Mouse (Mus musculus) midbrain, postnatal 0 days (tissue): Measurements from ENCODE around the gene Colq. TPM values are rescaled to one million over a fixed set of nuclear protein-coding genes. Genes with fewer than 3 reads are reported as not detected.

Experiments
- ATAC-seq: fragments of 200-750 bp; cut with Nextera tagmentation; 2 replicates; pipeline ENCODE4 v1.8.0; 2017; ENCODE audit warnings: moderate number of reproducible peaks, mild to moderate bottlenecking, moderate TSS enrichment, moderate library complexity; ENCODE audit not compliant: low FRiP score
- DNase-seq: peaks from one replicate; pipeline ENCODE4 v3.0.0-alpha.2; 2015; ENCODE audit warnings: low spot score
- H3K27ac ChIP-seq: fragments of 300-500 bp; sonication (generic); 2 replicates; pipeline ENCODE4 v1.5.1; 2014; ENCODE audit warnings: low read depth, mild to moderate bottlenecking, low read length, mixed read lengths
- H3K27me3 ChIP-seq: fragments of 300-500 bp; sonication (generic); 2 replicates; pipeline ENCODE4 v1.6.1; 2014; ENCODE audit warnings: low read length, control low read depth, mixed read lengths; ENCODE audit not compliant: insufficient read depth
- H3K36me3 ChIP-seq: fragments of 300-500 bp; sonication (generic); 2 replicates; pipeline ENCODE4 v1.6.1; 2014; ENCODE audit warnings: low read length, control low read depth, mixed read lengths; ENCODE audit not compliant: insufficient read depth
- H3K4me1 ChIP-seq: fragments of 300-500 bp; sonication (generic); 2 replicates; pipeline ENCODE4 v1.6.1; 2014; ENCODE audit warnings: mild to moderate bottlenecking, control low read depth, antibody characterized with exemption, low read length, mixed read lengths; ENCODE audit not compliant: insufficient read depth
- H3K4me2 ChIP-seq: fragments of 300-500 bp; sonication (generic); 2 replicates; pipeline ENCODE4 v1.6.1; 2014; ENCODE audit warnings: low read depth, mild to moderate bottlenecking, low read length, mixed read lengths; ENCODE audit not compliant: poor library complexity, severe bottlenecking
- H3K4me3 ChIP-seq: fragments of 300-500 bp; sonication (generic); 2 replicates; pipeline ENCODE4 v1.5.1; 2014; ENCODE audit warnings: low read depth, mild to moderate bottlenecking, low read length, moderate library complexity
- H3K9ac ChIP-seq: fragments of 300-500 bp; sonication (generic); replicated peaks from 2 replicates; pipeline ENCODE4 v1.6.1; 2014; ENCODE audit warnings: mild to moderate bottlenecking, low read length, moderate library complexity, mixed read lengths; ENCODE audit not compliant: poor library complexity, severe bottlenecking
- H3K9me3 ChIP-seq: fragments of 300-500 bp; sonication (generic); 2 replicates; pipeline ENCODE4 v1.6.1; 2016; ENCODE audit warnings: low read length, control low read depth
- CTCF ChIP-seq: IDR thresholded peaks from 2 replicates; pipeline ENCODE4 v1.5.1; 2016; ENCODE audit warnings: antibody characterized with exemption, mild to moderate bottlenecking
- WGBS: fragments of 180-500 bp; shearing (Covaris S2); extraction: QIAGEN DNeasy Blood & Tissue Kit; methylation state at CpG from one replicate; pipeline ENCODE4 v1.1.7; 2014; 5-methylcytosine and 5-hydroxymethylcytosine counted together
- polyA plus RNA-seq: library from polyadenylated mRNA; unstranded; fragments of >200 nt; fragmentation: Nextera tagmentation; extraction: Ambion mirVana; gene quantifications from 2 replicates; pipeline ENCODE4 v1.2.1, GENCODE M21; 2015
- total RNA-seq: library from RNA; depleted of rRNA; stranded (reverse); fragments of >200 nt; gene quantifications from 2 replicates; pipeline ENCODE4 v1.2.3, GENCODE M21; 2014; rRNA removed

The Colq gene
- total and polyA plus RNA-seq, 2 experiments from 2014 or later: 0.06 TPM; not detected in 1

DNA sequence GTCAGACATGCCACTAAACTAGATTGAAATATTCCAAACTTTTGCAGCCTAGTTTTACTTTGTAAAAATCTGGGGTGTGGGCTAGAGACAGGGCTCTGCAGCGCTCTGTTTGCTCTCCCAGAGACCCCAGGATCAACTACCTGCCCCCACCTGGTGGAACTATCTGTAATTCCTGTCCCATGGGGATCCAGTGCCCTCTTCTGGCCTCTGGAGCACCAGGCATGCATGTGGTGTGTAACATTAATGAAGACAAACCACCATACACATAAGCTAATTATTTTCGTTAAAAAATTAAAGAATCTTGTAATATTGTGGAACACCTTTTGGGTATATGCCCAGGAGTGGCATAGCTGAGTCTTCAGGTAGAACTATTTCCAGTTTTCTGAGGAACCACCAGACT is 117.8 kb downstream of the Colq start:
- Histone ChIP-seq H3K4me2 (no peak overlapping the region), H3K36me3 (peaks cover 2% of the 10 kb centered on the region; the same call in 1 of the 2 replicates), H3K9me3 (no peaks in the 10 kb centered on the region), H3K4me3 (no peak overlapping the region), H3K9ac (no peak overlapping the region), H3K27me3 (no peaks in the 10 kb centered on the region), H3K27ac (no peak overlapping the region), H3K4me1 (no peaks in the 10 kb centered on the region)
- no peak for ATAC-seq
- WGBS: 93% methylated on average over 2 of the region's 2 CpGs
- peak; percentile 38 for TF ChIP-seq CTCF
- DNase-seq: no peak

Other genes starting within 250 kb of the Colq start
- 61.7 and 76.5 TPM in 2 replicates for gene Sh3bp5, start 155.3 kb downstream of the Colq start, total RNA-seq
- 141 and 165 TPM in 2 replicates for gene Sh3bp5, start 155.3 kb downstream of the Colq start, polyA plus RNA-seq
- gene Eaf1, start 96.9 kb downstream of the Colq start, total RNA-seq: 7.9 and 22.4 TPM in 2 replicates
- 3.8 and 4.0 TPM in 2 replicates for gene Eaf1, start 96.9 kb downstream of the Colq start, polyA plus RNA-seq
- 19.7 and 20.1 TPM in 2 replicates for gene Mettl6, start 96.3 kb downstream of the Colq start, total RNA-seq
- 32.5 and 35.3 TPM in 2 replicates for gene Mettl6, start 96.3 kb downstream of the Colq start, polyA plus RNA-seq
- gene Gm49387, start 49.5 kb upstream of the Colq start, total RNA-seq: not detected in 2 replicates
- gene Gm49387, start 49.5 kb upstream of the Colq start, polyA plus RNA-seq: not detected in 2 replicates
- gene Btd, start 49.7 kb upstream of the Colq start, total RNA-seq: 21.9 and 28.7 TPM in 2 replicates
- 18.5 and 20.1 TPM in 2 replicates for gene Btd, start 49.7 kb upstream of the Colq start, polyA plus RNA-seq
- 6.7 and 6.8 TPM in 2 replicates for gene Hacl1, start 49.9 kb upstream of the Colq start, total RNA-seq
- gene Hacl1, start 49.9 kb upstream of the Colq start, polyA plus RNA-seq: 8.4 and 9.4 TPM in 2 replicates
- gene Ankrd28, start 239.3 kb upstream of the Colq start, total RNA-seq: 28.0 and 33.7 TPM in 2 replicates
- gene Ankrd28, start 239.3 kb upstream of the Colq start, polyA plus RNA-seq: 6.9 and 7.3 TPM in 2 replicates